Mouse (Mus musculus) midbrain, postnatal 0 days (tissue): ENCODE measurements around the gene Odf3l2. TPM values are rescaled to one million over a fixed set of nuclear protein-coding genes. Genes with fewer than 3 reads are reported as not detected.

Source experiments
- ATAC-seq: fragments of 200-750 bp; cut with Nextera tagmentation; 2 replicates; pipeline ENCODE4 v1.8.0; 2017; ENCODE audit warnings: moderate number of reproducible peaks, mild to moderate bottlenecking, moderate TSS enrichment, moderate library complexity; ENCODE audit not compliant: low FRiP score
- DNase-seq: peaks from one replicate; pipeline ENCODE4 v3.0.0-alpha.2; 2015; ENCODE audit warnings: low spot score
- H3K27ac ChIP-seq: fragments of 300-500 bp; sonication (generic); 2 replicates; pipeline ENCODE4 v1.5.1; 2014; ENCODE audit warnings: low read depth, mild to moderate bottlenecking, low read length, mixed read lengths
- H3K27me3 ChIP-seq: fragments of 300-500 bp; sonication (generic); 2 replicates; pipeline ENCODE4 v1.6.1; 2014; ENCODE audit warnings: low read length, control low read depth, mixed read lengths; ENCODE audit not compliant: insufficient read depth
- H3K36me3 ChIP-seq: fragments of 300-500 bp; sonication (generic); 2 replicates; pipeline ENCODE4 v1.6.1; 2014; ENCODE audit warnings: low read length, control low read depth, mixed read lengths; ENCODE audit not compliant: insufficient read depth
- H3K4me1 ChIP-seq: fragments of 300-500 bp; sonication (generic); 2 replicates; pipeline ENCODE4 v1.6.1; 2014; ENCODE audit warnings: mild to moderate bottlenecking, control low read depth, antibody characterized with exemption, low read length, mixed read lengths; ENCODE audit not compliant: insufficient read depth
- H3K4me2 ChIP-seq: fragments of 300-500 bp; sonication (generic); 2 replicates; pipeline ENCODE4 v1.6.1; 2014; ENCODE audit warnings: low read depth, mild to moderate bottlenecking, low read length, mixed read lengths; ENCODE audit not compliant: poor library complexity, severe bottlenecking
- H3K4me3 ChIP-seq: fragments of 300-500 bp; sonication (generic); 2 replicates; pipeline ENCODE4 v1.5.1; 2014; ENCODE audit warnings: low read depth, mild to moderate bottlenecking, low read length, moderate library complexity
- H3K9ac ChIP-seq: fragments of 300-500 bp; sonication (generic); replicated peaks from 2 replicates; pipeline ENCODE4 v1.6.1; 2014; ENCODE audit warnings: mild to moderate bottlenecking, low read length, moderate library complexity, mixed read lengths; ENCODE audit not compliant: poor library complexity, severe bottlenecking
- H3K9me3 ChIP-seq: fragments of 300-500 bp; sonication (generic); 2 replicates; pipeline ENCODE4 v1.6.1; 2016; ENCODE audit warnings: low read length, control low read depth
- CTCF ChIP-seq: IDR thresholded peaks from 2 replicates; pipeline ENCODE4 v1.5.1; 2016; ENCODE audit warnings: antibody characterized with exemption, mild to moderate bottlenecking
- WGBS: fragments of 180-500 bp; shearing (Covaris S2); extraction: QIAGEN DNeasy Blood & Tissue Kit; methylation state at CpG from one replicate; pipeline ENCODE4 v1.1.7; 2014; 5-methylcytosine and 5-hydroxymethylcytosine counted together
- polyA plus RNA-seq: library from polyadenylated mRNA; unstranded; fragments of >200 nt; fragmentation: Nextera tagmentation; extraction: Ambion mirVana; gene quantifications from 2 replicates; pipeline ENCODE4 v1.2.1, GENCODE M21; 2015
- total RNA-seq: library from RNA; depleted of rRNA; stranded (reverse); fragments of >200 nt; gene quantifications from 2 replicates; pipeline ENCODE4 v1.2.3, GENCODE M21; 2014

Odf3l2 gene
- total and polyA plus RNA-seq, 2 experiments from 2014 or later = 2.1 TPM; not detected in 1

DNA sequence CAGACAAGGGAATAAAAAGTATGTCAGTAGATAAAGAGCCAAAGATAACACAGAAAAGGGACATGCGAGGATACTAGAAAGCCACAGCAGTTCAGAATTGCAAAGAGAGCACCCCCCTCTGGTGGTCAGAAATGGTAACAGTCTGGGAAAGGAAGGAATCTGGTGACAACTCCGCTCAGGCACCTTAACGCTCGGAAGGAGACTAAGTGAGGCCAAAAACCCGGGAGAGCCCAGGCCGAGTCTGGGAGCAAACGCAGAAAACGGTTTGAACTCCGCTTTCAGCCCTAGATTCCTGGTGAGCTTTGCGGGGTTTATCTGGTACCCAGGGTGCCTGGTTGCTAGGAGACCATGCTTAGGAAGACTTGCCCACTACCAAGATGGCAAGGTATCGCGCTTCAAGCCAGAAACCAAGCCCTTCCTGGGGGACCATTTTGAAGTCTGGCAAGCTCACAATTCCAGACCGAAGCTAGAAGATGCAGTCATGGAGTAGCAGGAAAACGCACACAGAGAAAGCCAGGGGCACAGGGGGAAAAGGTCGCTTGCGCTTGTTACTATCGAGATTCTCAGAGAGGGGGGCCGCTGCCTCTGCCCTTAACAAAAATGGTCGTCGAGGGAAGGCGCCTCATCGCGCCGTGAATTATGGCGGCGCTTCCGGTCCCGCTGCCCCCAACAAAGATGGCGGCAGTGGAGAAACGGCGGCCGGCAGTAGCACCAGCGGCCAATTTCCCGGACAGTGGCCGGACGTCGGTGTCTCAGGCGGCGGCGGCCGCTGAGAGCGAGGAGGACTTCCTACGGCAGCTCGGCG, 23.4 kb upstream of the Odf3l2 start, which contains the start of gene Tpgs1:
Tpgs1 (plus strand) TSS at position 599 of the 805 bp plus-strand sequence.
- H3K4me1 ChIP-seq = peaks cover 14% of the 10 kb centered on the region
- peak; percentile 85 for ATAC-seq
- H3K36me3 ChIP-seq = no peaks in the 10 kb centered on the region
- H3K27me3 ChIP-seq = no peaks in the 10 kb centered on the region
- peak; percentile 96 for DNase-seq
- H3K27ac ChIP-seq = peak within 1 kb of the TSS; percentile 99
- H3K4me3 ChIP-seq = peak within 1 kb of the TSS; percentile 95
- H3K9me3 ChIP-seq = no peaks in the 10 kb centered on the region
- H3K9ac ChIP-seq = peak within 1 kb of the TSS; percentile 95
- peak; percentile 96 for TF ChIP-seq CTCF
- WGBS = under 1% methylated on average over 44 of the region's 45 CpGs
- peak within 1 kb of the TSS; percentile 92 for H3K4me2 ChIP-seq

DNA sequence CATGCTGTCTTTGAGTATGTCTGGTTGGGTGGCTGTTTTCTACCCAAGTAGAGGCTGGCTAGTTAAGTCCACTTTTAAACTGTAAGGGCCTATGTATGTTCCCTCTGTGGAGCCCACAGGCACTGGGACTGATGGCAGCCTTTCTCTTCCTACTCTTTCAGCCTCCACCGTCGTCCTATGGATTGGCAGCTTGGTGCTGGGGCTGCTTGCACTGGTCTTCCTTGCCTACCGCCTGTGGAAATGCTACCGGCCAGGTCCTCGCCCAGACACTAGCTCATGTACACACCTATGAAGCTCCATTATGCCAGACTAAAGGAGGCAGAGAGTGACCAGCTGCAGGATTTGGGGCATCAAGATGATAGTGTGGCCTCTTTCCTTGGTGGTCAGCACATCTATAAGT, 22.5 kb upstream of the Odf3l2 start:
- DNase-seq (no peak), ATAC-seq (no peak)
- H3K27ac ChIP-seq = peak overlapping the region; percentile 99
- peak overlapping the region; percentile 24; the same call in 1 of the 2 replicates for H3K9ac ChIP-seq
- WGBS = 82% methylated on average over 5 of the region's 5 CpGs
- peaks cover 14% of the 10 kb centered on the region for H3K4me1 ChIP-seq
- peak overlapping the region; percentile 92 for H3K4me2 ChIP-seq
- H3K36me3 ChIP-seq = no peaks in the 10 kb centered on the region
- TF ChIP-seq CTCF = no peak
- no peaks in the 10 kb centered on the region for H3K27me3 ChIP-seq
- no peaks in the 10 kb centered on the region for H3K9me3 ChIP-seq
- H3K4me3 ChIP-seq = peak overlapping the region; percentile 95; the same call in 1 of the 2 replicates

DNA sequence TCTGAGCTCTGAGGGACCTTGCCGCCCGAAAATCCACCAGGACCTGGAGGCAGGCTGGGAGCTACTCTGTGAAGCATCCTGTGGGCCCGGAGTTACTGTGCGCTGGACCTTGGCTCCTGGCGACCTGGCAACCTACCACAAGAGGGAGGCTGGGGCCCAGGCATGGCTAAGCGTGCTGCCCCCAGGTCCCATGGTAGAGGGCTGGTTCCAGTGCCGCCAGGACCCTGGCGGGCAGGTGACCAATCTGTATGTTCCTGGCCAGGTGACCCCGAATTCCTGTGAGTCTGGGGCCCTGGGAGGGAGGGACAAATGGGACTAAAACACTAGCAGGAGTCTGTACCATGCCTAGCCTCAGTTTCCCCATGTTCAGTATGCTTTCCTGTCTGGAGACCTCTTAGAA, 21.0 kb upstream of the Odf3l2 start:
- no peak overlapping the region for H3K27ac ChIP-seq
- H3K9ac ChIP-seq = no peak overlapping the region
- ATAC-seq (no peak), DNase-seq (no peak)
- H3K27me3 ChIP-seq = no peaks in the 10 kb centered on the region
- 66% methylated on average over 9 of the region's 9 CpGs for WGBS
- no peaks in the 10 kb centered on the region for H3K9me3 ChIP-seq
- peaks cover 14% of the 10 kb centered on the region for H3K4me1 ChIP-seq
- TF ChIP-seq CTCF = no peak
- no peaks in the 10 kb centered on the region for H3K36me3 ChIP-seq
- H3K4me2 ChIP-seq = no peak overlapping the region
- no peak overlapping the region for H3K4me3 ChIP-seq

DNA sequence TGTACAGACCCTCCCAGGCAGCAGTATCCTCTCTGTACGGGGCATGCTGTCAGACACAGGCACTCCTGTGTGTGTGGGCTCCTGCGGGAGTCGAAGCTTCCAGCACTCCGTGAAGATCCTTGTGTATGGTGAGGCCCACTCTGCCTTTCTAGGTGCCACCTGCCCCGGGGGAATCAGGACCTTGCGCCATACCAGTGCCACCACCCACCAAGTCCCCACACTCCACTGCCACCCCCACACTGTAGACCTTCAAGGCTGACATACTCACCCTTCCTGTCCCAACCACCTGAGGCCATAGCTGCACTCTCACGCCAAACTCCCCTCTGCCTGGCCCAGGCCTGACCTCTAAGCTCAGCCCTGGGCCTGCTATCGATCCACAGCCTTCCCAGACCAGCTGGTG, 19.5 kb upstream of the Odf3l2 start:
- no peak overlapping the region for H3K9ac ChIP-seq
- no peak overlapping the region for H3K27ac ChIP-seq
- no peaks in the 10 kb centered on the region for H3K9me3 ChIP-seq
- DNase-seq = no peak
- 82% methylated on average over 8 of the region's 8 CpGs for WGBS
- H3K4me3 ChIP-seq = no peak overlapping the region
- H3K4me2 ChIP-seq = no peak overlapping the region
- no peak for TF ChIP-seq CTCF
- no peaks in the 10 kb centered on the region for H3K27me3 ChIP-seq
- ATAC-seq = no peak
- H3K36me3 ChIP-seq = no peaks in the 10 kb centered on the region
- peaks cover 6% of the 10 kb centered on the region; the same call in 1 of the 2 replicates for H3K4me1 ChIP-seq

DNA sequence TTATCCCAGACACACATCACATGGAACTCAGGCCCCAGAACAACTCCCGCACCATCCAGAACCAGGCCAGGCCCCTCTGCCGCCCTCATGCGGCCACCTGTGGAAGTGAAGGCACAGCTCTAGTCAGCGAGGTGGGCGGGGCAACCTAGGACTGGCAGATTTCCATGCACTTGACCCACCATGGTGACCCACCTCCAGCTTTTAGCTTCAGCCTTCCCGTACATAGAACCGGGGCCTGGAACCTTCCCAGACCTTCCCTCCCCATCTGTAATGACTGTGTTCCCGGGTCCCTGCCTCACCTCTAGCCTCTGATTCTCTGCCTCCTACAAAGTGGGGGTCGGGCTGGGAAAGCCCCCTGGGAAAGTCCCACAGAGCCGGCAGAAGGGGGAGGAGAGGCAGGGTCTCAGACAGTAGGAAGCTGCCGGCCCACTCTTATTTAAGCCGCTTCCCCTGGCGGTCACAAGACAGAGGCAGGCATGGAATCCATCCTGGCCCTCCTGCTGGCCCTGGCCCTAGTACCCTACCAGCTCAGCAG, 18.7 kb upstream of the Odf3l2 start, which contains the start of gene Madcam1:
Madcam1 (plus strand) TSS at position 429 of the 535 bp plus-strand sequence.
- 8% methylated on average over 13 of the region's 13 CpGs for WGBS
- peak; percentile 95 for TF ChIP-seq CTCF

DNA sequence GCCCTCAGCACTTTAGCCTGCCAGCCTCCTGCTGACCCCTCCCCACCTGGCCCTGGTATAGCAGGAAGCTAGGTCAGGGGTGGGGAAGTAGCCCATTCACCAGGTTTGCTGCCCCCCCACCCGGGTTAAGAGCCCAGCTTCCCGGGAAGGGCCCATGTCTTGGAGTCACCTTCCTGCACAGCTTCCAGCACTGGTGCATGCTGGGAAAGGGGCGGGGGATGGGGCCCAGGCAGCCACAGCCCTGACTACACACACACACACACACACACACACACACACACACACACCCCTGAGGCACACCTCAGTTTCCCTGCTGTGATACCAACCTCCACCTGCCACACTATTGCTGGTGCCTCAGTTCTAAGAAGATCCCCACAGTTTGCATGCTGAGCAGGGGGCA, 16.3 kb upstream of the Odf3l2 start:
- H3K9me3 ChIP-seq = no peaks in the 10 kb centered on the region
- H3K27me3 ChIP-seq = no peaks in the 10 kb centered on the region
- ATAC-seq = no peak
- H3K4me2 ChIP-seq = no peak overlapping the region
- no peak overlapping the region for H3K27ac ChIP-seq
- no peak for DNase-seq
- 69% methylated on average over 3 of the region's 3 CpGs for WGBS
- no peak overlapping the region for H3K4me3 ChIP-seq
- no peak overlapping the region for H3K9ac ChIP-seq
- H3K4me1 ChIP-seq = no peaks in the 10 kb centered on the region
- TF ChIP-seq CTCF = no peak
- no peaks in the 10 kb centered on the region for H3K36me3 ChIP-seq

More for the DNA sequence above, 18.7 kb upstream of the Odf3l2 start, which contains the start of gene Madcam1:
- peaks cover 6% of the 10 kb centered on the region; the same call in 1 of the 2 replicates for H3K4me1 ChIP-seq
- no peak within 1 kb of the TSS for H3K27ac ChIP-seq
- no peak within 1 kb of the TSS for H3K4me3 ChIP-seq
- H3K4me2 ChIP-seq = peak within 1 kb of the TSS; percentile 10; the same call in 1 of the 2 replicates
- H3K9me3 ChIP-seq = no peaks in the 10 kb centered on the region
- ATAC-seq = no peak
- peak; percentile 72 for DNase-seq
- no peaks in the 10 kb centered on the region for H3K36me3 ChIP-seq
- no peaks in the 10 kb centered on the region for H3K27me3 ChIP-seq
- no peak within 1 kb of the TSS for H3K9ac ChIP-seq
